Mouse (Mus musculus) liver, postnatal 0 days (tissue): ENCODE results near the gene Rspo1.

ENCODE experiments used
- CTCF ChIP-seq: sonication (generic); IDR thresholded peaks from 2 replicates; pipeline ENCODE4 v1.5.1; 2016; ENCODE audit warnings: antibody characterized with exemption, low read depth
- EP300 ChIP-seq: IDR thresholded peaks from 2 replicates; pipeline ENCODE4 v1.6.1; 2016; ENCODE audit warnings: antibody characterized with exemption, low read depth, mild to moderate bottlenecking

- TF ChIP-seq CTCF (no peak), EP300 (no peak)
Measured at GRCm38 (mm10) chr4:124960940-124961339, 25.3 kb upstream of the Rspo1 start.
